21 mouse cellular contexts compared by ENCODE assay signal in genomic region chr7:143509566-143509965, GRCm38 (mm10). TPM values are rescaled to one million over a fixed set of nuclear protein-coding genes. Genes with fewer than 3 reads are reported as not detected.
A peak's percentile ranks its signal among the peaks of the same experiment; 100 is the strongest.
DNase-seq lines count a peak whose midpoint lies in the region; ATAC-seq and TF ChIP-seq lines count a peak whose summit lies in the region.
"Had no signal": no experiment of that assay in that cellular context is flagged by ENCODE, and none has a peak within 500 bp of the region (broad histone marks: within the 10 kb centered on the region; RNA-seq: fewer than 3 reads in every experiment).

No protein-coding gene starts in this region.

- no peaks in the 10 kb centered on the region for H3K79me2 ChIP-seq in C2C12 (ENCODE audit: control insufficient read depth, insufficient read depth)

- peaks cover 9% of the 10 kb centered on the region; the same call in 1 of the 2 replicates for H3K4me1 ChIP-seq in heart, embryonic 10.5 days
- H3K4me1 ChIP-seq in heart, embryonic 12.5 days (replicated peaks), result no peaks in the 10 kb centered on the region
- no peaks in the 10 kb centered on the region for H3K4me1 ChIP-seq in forebrain, embryonic 14.5 days (ENCODE audit: control insufficient read depth, insufficient read depth, low read length)
- H3K4me1 ChIP-seq: embryonic facial prominence, embryonic 12.5 days; hindbrain, embryonic 12.5 days had no signal

- WGBS in heart, embryonic 10.5 days, result 68% methylated on average over 1 of the region's 1 CpGs
- 61% methylated on average over 1 of the region's 1 CpGs for WGBS in heart, embryonic 12.5 days
- WGBS in forebrain, embryonic 14.5 days, result 61% methylated on average over 1 of the region's 1 CpGs

- H3K9me3 ChIP-seq in heart, embryonic 10.5 days, result no peaks in the 10 kb centered on the region
- H3K9me3 ChIP-seq in heart, embryonic 12.5 days (replicated peaks), result no peaks in the 10 kb centered on the region
- no peaks in the 10 kb centered on the region for H3K9me3 ChIP-seq in forebrain, embryonic 14.5 days (replicated peaks; ENCODE audit: control insufficient read depth, low read length)
- H3K9me3 ChIP-seq: embryonic facial prominence, embryonic 12.5 days; heart, embryonic 13.5 days; hindbrain, embryonic 12.5 days had no signal

- peaks cover 26% of the 10 kb centered on the region for H3K36me3 ChIP-seq in heart, embryonic 10.5 days
- H3K36me3 ChIP-seq in heart, embryonic 12.5 days, result peaks cover 26% of the 10 kb centered on the region
- peaks cover 11% of the 10 kb centered on the region for H3K36me3 ChIP-seq in C2C12 (ENCODE audit: control insufficient read depth, insufficient read depth)
- H3K36me3 ChIP-seq in forebrain, embryonic 14.5 days (ENCODE audit: control insufficient read depth, insufficient read depth, low read length), result peaks cover 20% of the 10 kb centered on the region

- no peak overlapping the region for H3K9ac ChIP-seq in heart, embryonic 12.5 days
- H3K9ac ChIP-seq in forebrain, embryonic 14.5 days (ENCODE audit: low read length), result no peak overlapping the region
- H3K9ac ChIP-seq: embryonic facial prominence, embryonic 12.5 days; heart, embryonic 13.5 days; hindbrain, embryonic 12.5 days had no signal

- H3K27me3 ChIP-seq in heart, embryonic 10.5 days (ENCODE audit: insufficient read depth, poor library complexity, severe bottlenecking), result peaks cover 8% of the 10 kb centered on the region
- peaks cover 5% of the 10 kb centered on the region for H3K27me3 ChIP-seq in heart, embryonic 12.5 days (replicated peaks)
- H3K27me3 ChIP-seq in C2C12 (ENCODE audit: control insufficient read depth, insufficient read depth, insufficient read length), result no peaks in the 10 kb centered on the region
- H3K27me3 ChIP-seq in forebrain, embryonic 14.5 days (replicated peaks; ENCODE audit: control insufficient read depth, insufficient read depth, low read length), result 0 out of 2 replicates have a peak, but pooled peaks cover 3% of the 10 kb centered on the region

- DNase-seq in heart, embryonic 10.5 days (ENCODE audit: low spot score), result no peak
- peak; percentile 68 for DNase-seq in kidney, adult 9 months
- DNase-seq in kidney, postnatal 36 days, result peak; percentile 62 to 64
- DNase-seq in forebrain, embryonic 14.5 days (ENCODE audit: low spot score), result no peak
- DNase-seq in heart, adult 11 months, result no peak
- DNase-seq: adrenal gland, postnatal 10 days; B cell, adult 2 months; cerebellum, adult 11-12 months; cerebellum, adult 9-10 months; cerebellum, postnatal 25 days; gastrocnemius, postnatal 10 days; heart, adult 2 months; heart, postnatal 36 days had no signal

- no peak overlapping the region for H3ac ChIP-seq in C2C12 (ENCODE audit: control insufficient read depth, insufficient read length, low read depth)

- no peak for ATAC-seq in heart, embryonic 12.5 days (ENCODE audit: insufficient number of reproducible peaks, low FRiP score)
- ATAC-seq in forebrain, embryonic 14.5 days, result no peak
- ATAC-seq: forebrain, embryonic 16.5 days; hindbrain, embryonic 16.5 days had no signal

- 0 out of 2 replicates have a peak overlapping the region, but pooled peaks have one; percentile 16 for H3K27ac ChIP-seq in heart, embryonic 10.5 days
- no peak overlapping the region for H3K27ac ChIP-seq in heart, embryonic 12.5 days (ENCODE audit: poor library complexity, severe bottlenecking)
- no peak overlapping the region for H3K27ac ChIP-seq in forebrain, embryonic 14.5 days (ENCODE audit: low read depth, low read length)
- H3K27ac ChIP-seq: embryonic facial prominence, embryonic 12.5 days; heart, adult 2 months; heart, embryonic 13.5 days; hindbrain, embryonic 12.5 days had no signal

- H3K4me3 ChIP-seq in heart, embryonic 10.5 days, result no peak overlapping the region
- H3K4me3 ChIP-seq in heart, embryonic 12.5 days, result no peak overlapping the region
- H3K4me3 ChIP-seq in C2C12 (ENCODE audit: insufficient read depth, poor library complexity, severe bottlenecking), result no peak overlapping the region
- no peak overlapping the region for H3K4me3 ChIP-seq in forebrain, embryonic 14.5 days (ENCODE audit: low read depth, low read length)
- H3K4me3 ChIP-seq: embryonic facial prominence, embryonic 12.5 days; heart, adult 2 months; heart, embryonic 13.5 days; hindbrain, embryonic 12.5 days had no signal

- H3K4me2 ChIP-seq in heart, embryonic 12.5 days, result no peak overlapping the region
- H3K4me2 ChIP-seq in forebrain, embryonic 14.5 days (ENCODE audit: low read length), result no peak overlapping the region
- H3K4me2 ChIP-seq: embryonic facial prominence, embryonic 12.5 days; heart, embryonic 13.5 days; hindbrain, embryonic 12.5 days had no signal

- no peak for TF ChIP-seq CTCF in C2C12 (IDR thresholded peaks at IDR 0.05; ENCODE audit: control insufficient read depth, insufficient read depth, insufficient read length)

- H3K79me3 ChIP-seq in C2C12 (ENCODE audit: low read depth), result no peaks in the 10 kb centered on the region

TF ChIP-seq in C2C12, 6 proteins besides CTCF, POLR2A, EP300 and RAD21:
- TF ChIP-seq FOSL1 (IDR thresholded peaks at IDR 0.05; ENCODE audit: insufficient read depth, low read length, poor library complexity, severe bottlenecking), result no peak
- no peak for TF ChIP-seq CEBPB (IDR thresholded peaks at IDR 0.05; ENCODE audit: low read depth)
- TF ChIP-seq MYOG (IDR thresholded peaks at IDR 0.05; ENCODE audit: control insufficient read depth, extremely low read depth, insufficient read length), result no peak
- no peak for TF ChIP-seq MYOD1 (IDR thresholded peaks at IDR 0.05; ENCODE audit: control insufficient read depth, insufficient read length, low read depth)
- TF ChIP-seq USF1 (IDR thresholded peaks at IDR 0.05; ENCODE audit: low read depth), result peak; percentile 42
- TF ChIP-seq MAX (IDR thresholded peaks at IDR 0.05), result no peak

RNA-seq across cellular contexts. Expression of gene Phlda2, which starts 6.6 kb away (rescaled TPM):
- 2.9 and 9.8 TPM in 2 replicates for polyA plus RNA-seq in heart, embryonic 10.5 days (2016; fragmentation: Nextera tagmentation; extraction: Ambion mirVana)
- polyA plus RNA-seq in heart, embryonic 12.5 days (2016; fragmentation: Nextera tagmentation; extraction: Ambion mirVana), result 1.7 and 2.2 TPM in 2 replicates
- polyA plus RNA-seq in C2C12 (2012; fragmentation: generic; extraction: Trizol), result 0.14 TPM
- polyA plus RNA-seq in forebrain, embryonic 14.5 days (2014; fragmentation: Nextera tagmentation; extraction: Ambion mirVana), result 0.32 TPM in 1 of 2 replicates, not detected in the other
- polyA plus RNA-seq: forebrain, embryonic 16.5 days; heart, adult 2 months; heart, postnatal 0 days had no signal

RNA-seq across cellular contexts. Expression of gene Slc22a18, which starts 36.0 kb away (rescaled TPM):
- polyA plus RNA-seq in heart, embryonic 10.5 days (2016; fragmentation: Nextera tagmentation; extraction: Ambion mirVana), result 0.54 and 1.3 TPM in 2 replicates
- 0.90 and 0.91 TPM in 2 replicates for polyA plus RNA-seq in heart, embryonic 12.5 days (2016; fragmentation: Nextera tagmentation; extraction: Ambion mirVana)
- not detected for polyA plus RNA-seq in C2C12 (2012; fragmentation: generic; extraction: Trizol)
- 0.52 and 0.66 TPM in 2 replicates for polyA plus RNA-seq in forebrain, embryonic 14.5 days (2014; fragmentation: Nextera tagmentation; extraction: Ambion mirVana)

RNA-seq across cellular contexts. Expression of gene Nap1l4, which starts 39.3 kb away (rescaled TPM):
- 291 and 318 TPM in 2 replicates for polyA plus RNA-seq in heart, embryonic 10.5 days (2016; fragmentation: Nextera tagmentation; extraction: Ambion mirVana)
- polyA plus RNA-seq in heart, embryonic 12.5 days (2016; fragmentation: Nextera tagmentation; extraction: Ambion mirVana), result 236 and 244 TPM in 2 replicates
- 112 TPM for polyA plus RNA-seq in C2C12 (2012; fragmentation: generic; extraction: Trizol)
- 179 and 180 TPM in 2 replicates for polyA plus RNA-seq in forebrain, embryonic 14.5 days (2014; fragmentation: Nextera tagmentation; extraction: Ambion mirVana)

RNA-seq across cellular contexts. Expression of gene Cdkn1c, which starts 48.7 kb away (rescaled TPM):
- 1,495 and 1,694 TPM in 2 replicates for polyA plus RNA-seq in heart, embryonic 10.5 days (2016; fragmentation: Nextera tagmentation; extraction: Ambion mirVana)
- 1,218 and 1,354 TPM in 2 replicates for polyA plus RNA-seq in heart, embryonic 12.5 days (2016; fragmentation: Nextera tagmentation; extraction: Ambion mirVana)
- polyA plus RNA-seq in C2C12 (2012; fragmentation: generic; extraction: Trizol), result 2.3 TPM
- polyA plus RNA-seq in forebrain, embryonic 14.5 days (2014; fragmentation: Nextera tagmentation; extraction: Ambion mirVana), result 229 and 231 TPM in 2 replicates

Comparison
In these comparisons a context has a peak if more than half of its experiments do, and no peak if none do; other contexts are left out.
1. DNase-seq: peak in kidney, adult 9 months (single experiment) and kidney, postnatal 36 days (2 of 2); none in heart, embryonic 10.5 days (single experiment), forebrain, embryonic 14.5 days (single experiment) and heart, adult 11 months (single experiment).